Mouse (Mus musculus): ENCODE measurements around the gene Clasp2.
A peak's percentile ranks its signal among the peaks of the same experiment; 100 is the strongest.

Clasp2 gene

GRCm38 (mm10) chr9:113931375-113932099 lies 190.3 kb downstream of the Clasp2 start:
- DNase-seq (ENCODE audit: low read depth), result peak; percentile 37

- peak; percentile 35 for DNase-seq (ENCODE audit: low read depth)
Observed at GRCm38 (mm10) chr9:113932100-113932470, 190.8 kb downstream of the Clasp2 start.

GRCm38 (mm10) chr9:113932501-113932900 lies 191.2 kb downstream of the Clasp2 start:
- DNase-seq (ENCODE audit: low read depth), result peak; percentile 26

GRCm38 (mm10) chr9:113935638-113936037 lies 194.4 kb downstream of the Clasp2 start:
- no peak for DNase-seq (ENCODE audit: low read depth)

- no peak for DNase-seq (ENCODE audit: low read depth)
Observed at GRCm38 (mm10) chr9:113939063-113939850, 198.0 kb downstream of the Clasp2 start.

- DNase-seq (ENCODE audit: low read depth), result no peak
Observed at GRCm38 (mm10) chr9:113941103-113941805, 200.0 kb downstream of the Clasp2 start.

- no peak for DNase-seq (ENCODE audit: low read depth)
Observed at GRCm38 (mm10) chr9:113943372-113943771, 202.1 kb downstream of the Clasp2 start.

GRCm38 (mm10) chr9:113947216-113947615 lies 205.9 kb downstream of the Clasp2 start:
- no peak for DNase-seq (ENCODE audit: low read depth)

GRCm38 (mm10) chr9:113957777-113958176 lies 216.5 kb downstream of the Clasp2 start:
- no peak for DNase-seq (ENCODE audit: low read depth)

GRCm38 (mm10) chr9:113963718-113964117 lies 222.4 kb downstream of the Clasp2 start:
- DNase-seq (ENCODE audit: low read depth), result no peak

- no peak for DNase-seq (ENCODE audit: low read depth)
Observed at GRCm38 (mm10) chr9:113964415-113964814, 223.1 kb downstream of the Clasp2 start.

- no peak for DNase-seq (ENCODE audit: low read depth)
Observed at GRCm38 (mm10) chr9:113966838-113967237, 225.6 kb downstream of the Clasp2 start.

GRCm38 (mm10) chr9:113968967-113969366 lies 227.7 kb downstream of the Clasp2 start:
- DNase-seq (ENCODE audit: low read depth), result no peak
